10 mouse cellular contexts compared by ENCODE assay signal in genomic region chr6:124719354-124719978, GRCm38 (mm10). TPM values are rescaled to one million over a fixed set of nuclear protein-coding genes. Genes with fewer than 3 reads are reported as not detected.
DNase-seq lines count a peak whose midpoint lies in the region; ATAC-seq and TF ChIP-seq lines count a peak whose summit lies in the region.
"Had no signal": no experiment of that assay in that cellular context is flagged by ENCODE, and none has a peak within 500 bp of the region (broad histone marks: within the 10 kb centered on the region; RNA-seq: fewer than 3 reads in every experiment).

No protein-coding gene starts in this region.

- no peaks in the 10 kb centered on the region for H3K9me3 ChIP-seq in forebrain, embryonic 12.5 days
- no peaks in the 10 kb centered on the region for H3K9me3 ChIP-seq in forebrain, embryonic 11.5 days (ENCODE audit: control insufficient read depth, low read length)
- no peaks in the 10 kb centered on the region for H3K9me3 ChIP-seq in lung, postnatal 0 days (ENCODE audit: low read length)
- H3K9me3 ChIP-seq in intestine, embryonic 16.5 days (ENCODE audit: control insufficient read depth, low read length): no peaks in the 10 kb centered on the region

- no peaks in the 10 kb centered on the region for H3K27me3 ChIP-seq in forebrain, embryonic 12.5 days
- no peaks in the 10 kb centered on the region for H3K27me3 ChIP-seq in forebrain, embryonic 11.5 days (ENCODE audit: control insufficient read depth, insufficient read depth, low read length)
- no peaks in the 10 kb centered on the region for H3K27me3 ChIP-seq in lung, postnatal 0 days (replicated peaks; ENCODE audit: insufficient read depth, low read length)
- no peaks in the 10 kb centered on the region for H3K27me3 ChIP-seq in intestine, embryonic 16.5 days (replicated peaks; ENCODE audit: control insufficient read depth, insufficient read depth, low read length)
- no peaks in the 10 kb centered on the region for H3K27me3 ChIP-seq in small intestine, adult 2 months (ENCODE audit: control insufficient read depth, insufficient read depth, low read length)

- TF ChIP-seq EP300 in lung, postnatal 0 days (IDR thresholded peaks at IDR 0.05): no peak

- DNase-seq in forebrain, embryonic 11.5 days (ENCODE audit: low spot score): no peak
- no peak for DNase-seq in lung, postnatal 0 days (ENCODE audit: low spot score)
- DNase-seq in lung, postnatal 25 days (ENCODE audit: low spot score): no peak
- DNase-seq in embryo, embryonic 10 days (ENCODE audit: low spot score): no peak
- DNase-seq in layer of hippocampus, adult 18-20 months (ENCODE audit: low spot score in 2 of 2): no peak
- DNase-seq: cerebellum, postnatal 10 days; retina, postnatal 1 day had no signal

- H3K36me3 ChIP-seq in forebrain, embryonic 12.5 days (replicated peaks): peaks cover 34% of the 10 kb centered on the region
- H3K36me3 ChIP-seq in forebrain, embryonic 11.5 days (ENCODE audit: control insufficient read depth, insufficient read depth, low read length): peaks cover 5% of the 10 kb centered on the region; the same call in 1 of the 2 replicates
- H3K36me3 ChIP-seq in lung, postnatal 0 days (ENCODE audit: insufficient read depth, low read length): peaks cover 12% of the 10 kb centered on the region; the same call in 1 of the 2 replicates
- H3K36me3 ChIP-seq in intestine, embryonic 16.5 days (ENCODE audit: control insufficient read depth, insufficient read depth, low read length): peaks cover 7% of the 10 kb centered on the region
- peaks cover 26% of the 10 kb centered on the region for H3K36me3 ChIP-seq in small intestine, adult 2 months (ENCODE audit: control insufficient read depth, insufficient read depth, low read length)

- WGBS in forebrain, embryonic 12.5 days: 75% methylated on average over 7 of the region's 7 CpGs
- WGBS in forebrain, embryonic 11.5 days: 79% methylated on average over 7 of the region's 7 CpGs
- 43% methylated on average over 7 of the region's 7 CpGs for whole genome bisulfite sequencing in lung, postnatal 0 days
- WGBS in intestine, embryonic 16.5 days: 51% methylated on average over 7 of the region's 7 CpGs
- WGBS in small intestine, adult 2 months: 19% methylated on average over 7 of the region's 7 CpGs

- H3K4me2 ChIP-seq in forebrain, embryonic 12.5 days: no peak overlapping the region
- H3K4me2 ChIP-seq in forebrain, embryonic 11.5 days (ENCODE audit: low read depth, low read length, severe bottlenecking): no peak overlapping the region
- peak overlapping the region; percentile 58 for H3K4me2 ChIP-seq in lung, postnatal 0 days (replicated peaks; ENCODE audit: low read depth, low read length)
- peak overlapping the region; percentile 49 for H3K4me2 ChIP-seq in intestine, embryonic 16.5 days (ENCODE audit: low read depth, low read length)

- TF ChIP-seq CTCF in lung, postnatal 0 days (IDR thresholded peaks at IDR 0.05): peak; percentile 18; the same call in 1 of the 2 replicates
- TF ChIP-seq CTCF in small intestine, adult 2 months (IDR thresholded peaks at IDR 0.05; ENCODE audit: extremely low read depth, insufficient read length, insufficient replicate concordance, low read depth, low read length): no peak

- no peak for ATAC-seq in forebrain, embryonic 12.5 days (ENCODE audit: low FRiP score)
- ATAC-seq in forebrain, embryonic 11.5 days (replicated peaks; ENCODE audit: low FRiP score): no peak
- ATAC-seq in lung, postnatal 0 days: peak; percentile 21; the same call in 1 of the 2 replicates
- peak; percentile 55 for ATAC-seq in intestine, embryonic 16.5 days

- no peak overlapping the region for H3K4me3 ChIP-seq in forebrain, embryonic 12.5 days (replicated peaks)
- no peak overlapping the region for H3K4me3 ChIP-seq in forebrain, embryonic 11.5 days (ENCODE audit: low read depth, low read length)
- peak overlapping the region; percentile 43 for H3K4me3 ChIP-seq in lung, postnatal 0 days (ENCODE audit: low read depth, low read length)
- H3K4me3 ChIP-seq in intestine, embryonic 16.5 days (ENCODE audit: low read length): peak overlapping the region; percentile 59
- H3K4me3 ChIP-seq in small intestine, adult 2 months (ENCODE audit: low read depth, low read length): peak overlapping the region; percentile 84

- H3K27ac ChIP-seq in forebrain, embryonic 12.5 days: no peak overlapping the region
- H3K27ac ChIP-seq in forebrain, embryonic 11.5 days (ENCODE audit: low read depth, low read length): no peak overlapping the region
- peak overlapping the region; percentile 86 for H3K27ac ChIP-seq in lung, postnatal 0 days (ENCODE audit: low read length)
- H3K27ac ChIP-seq in intestine, embryonic 16.5 days (ENCODE audit: low read length): peak overlapping the region; percentile 93
- H3K27ac ChIP-seq in small intestine, adult 2 months (ENCODE audit: insufficient read depth, low read depth, low read length): peak overlapping the region; percentile 89

- no peak for TF ChIP-seq POLR2A in small intestine, adult 2 months (IDR thresholded peaks at IDR 0.05; ENCODE audit: low read depth, low read length)

- H3K4me1 ChIP-seq in forebrain, embryonic 12.5 days: no peaks in the 10 kb centered on the region
- no peaks in the 10 kb centered on the region for H3K4me1 ChIP-seq in forebrain, embryonic 11.5 days (replicated peaks; ENCODE audit: control insufficient read depth, insufficient read depth, low read length)
- no peaks in the 10 kb centered on the region for H3K4me1 ChIP-seq in lung, postnatal 0 days (ENCODE audit: insufficient read depth, low read depth, low read length)
- H3K4me1 ChIP-seq in intestine, embryonic 16.5 days (ENCODE audit: control insufficient read depth, insufficient read depth, low read length): peaks cover 6% of the 10 kb centered on the region; the same call in 1 of the 2 replicates
- H3K4me1 ChIP-seq in small intestine, adult 2 months (ENCODE audit: control insufficient read depth, insufficient read depth, insufficient read length, low read length): peaks cover 28% of the 10 kb centered on the region

- peak overlapping the region; percentile 40; the same call in 1 of the 2 replicates for H3K9ac ChIP-seq in forebrain, embryonic 12.5 days
- no peak overlapping the region for H3K9ac ChIP-seq in forebrain, embryonic 11.5 days (ENCODE audit: low read length)
- peak overlapping the region; percentile 59 for H3K9ac ChIP-seq in lung, postnatal 0 days (replicated peaks; ENCODE audit: low read depth)
- peak overlapping the region; percentile 80 for H3K9ac ChIP-seq in intestine, embryonic 16.5 days (ENCODE audit: low read depth, low read length)

RNA-seq across cellular contexts. Expression of gene Phb2, which starts 7.3 kb away (rescaled TPM):
- polyA plus RNA-seq in forebrain, embryonic 12.5 days (2016; fragmentation: Nextera tagmentation; extraction: Ambion mirVana): 330 and 338 TPM in 2 replicates
- 376 and 404 TPM in 2 replicates for polyA plus RNA-seq in forebrain, embryonic 11.5 days (2014; fragmentation: Nextera tagmentation; extraction: Ambion mirVana)
- 162 and 169 TPM in 2 replicates for polyA plus RNA-seq in lung, postnatal 0 days (2015; fragmentation: Nextera tagmentation; extraction: Ambion mirVana)
- polyA plus RNA-seq in intestine, embryonic 16.5 days (2015; fragmentation: Nextera tagmentation; extraction: Ambion mirVana): 471 and 489 TPM in 2 replicates
- polyA plus RNA-seq in small intestine, adult 2 months (2012; rRNA removed): 87.7 and 122 TPM in 2 replicates
- 100 to 1,000 TPM; 115 to 123 TPM for total RNA-seq in layer of hippocampus, adult 18-20 months (2021)

RNA-seq across cellular contexts. Expression of gene Emg1, which starts 7.5 kb away (rescaled TPM):
- polyA plus RNA-seq in forebrain, embryonic 12.5 days (2016; fragmentation: Nextera tagmentation; extraction: Ambion mirVana): 194 and 199 TPM in 2 replicates
- 227 and 228 TPM in 2 replicates for polyA plus RNA-seq in forebrain, embryonic 11.5 days (2014; fragmentation: Nextera tagmentation; extraction: Ambion mirVana)
- 83.1 and 86.7 TPM in 2 replicates for polyA plus RNA-seq in lung, postnatal 0 days (2015; fragmentation: Nextera tagmentation; extraction: Ambion mirVana)
- 202 and 222 TPM in 2 replicates for polyA plus RNA-seq in intestine, embryonic 16.5 days (2015; fragmentation: Nextera tagmentation; extraction: Ambion mirVana)
- 26.8 and 34.9 TPM in 2 replicates for polyA plus RNA-seq in small intestine, adult 2 months (2012; rRNA removed)
- 10 to 100 TPM; 52.6 to 58.2 TPM for total RNA-seq in layer of hippocampus, adult 18-20 months (2021)

RNA-seq across cellular contexts. Expression of gene Ptpn6, which starts 19.0 kb away (rescaled TPM):
- polyA plus RNA-seq in forebrain, embryonic 12.5 days (2016; fragmentation: Nextera tagmentation; extraction: Ambion mirVana): 5.4 and 6.1 TPM in 2 replicates
- polyA plus RNA-seq in forebrain, embryonic 11.5 days (2014; fragmentation: Nextera tagmentation; extraction: Ambion mirVana): 4.8 and 4.9 TPM in 2 replicates
- polyA plus RNA-seq in lung, postnatal 0 days (2015; fragmentation: Nextera tagmentation; extraction: Ambion mirVana): 24.0 and 27.8 TPM in 2 replicates
- polyA plus RNA-seq in intestine, embryonic 16.5 days (2015; fragmentation: Nextera tagmentation; extraction: Ambion mirVana): 20.4 and 22.5 TPM in 2 replicates
- 23.0 and 41.0 TPM in 2 replicates for polyA plus RNA-seq in small intestine, adult 2 months (2012; rRNA removed)
- total RNA-seq in layer of hippocampus, adult 18-20 months (2021): 1 to 10 TPM; 4.1 to 4.6 TPM

RNA-seq across cellular contexts. Expression of gene Grcc10, which starts 21.7 kb away (rescaled TPM):
- polyA plus RNA-seq in forebrain, embryonic 12.5 days (2016; fragmentation: Nextera tagmentation; extraction: Ambion mirVana): 550 and 568 TPM in 2 replicates
- polyA plus RNA-seq in forebrain, embryonic 11.5 days (2014; fragmentation: Nextera tagmentation; extraction: Ambion mirVana): 509 and 514 TPM in 2 replicates
- 332 and 367 TPM in 2 replicates for polyA plus RNA-seq in lung, postnatal 0 days (2015; fragmentation: Nextera tagmentation; extraction: Ambion mirVana)
- 309 and 334 TPM in 2 replicates for polyA plus RNA-seq in intestine, embryonic 16.5 days (2015; fragmentation: Nextera tagmentation; extraction: Ambion mirVana)
- polyA plus RNA-seq in small intestine, adult 2 months (2012; rRNA removed): 80.4 and 143 TPM in 2 replicates
- total RNA-seq in layer of hippocampus, adult 18-20 months (2021): 100 to 1,000 TPM; 358 to 368 TPM

RNA-seq across cellular contexts. Expression of gene Gm45234, which starts 36.4 kb away (rescaled TPM):
- not detected in 2 replicates for polyA plus RNA-seq in forebrain, embryonic 12.5 days (2016; fragmentation: Nextera tagmentation; extraction: Ambion mirVana)
- polyA plus RNA-seq in forebrain, embryonic 11.5 days (2014; fragmentation: Nextera tagmentation; extraction: Ambion mirVana): not detected in 2 replicates
- not detected in 2 replicates for polyA plus RNA-seq in lung, postnatal 0 days (2015; fragmentation: Nextera tagmentation; extraction: Ambion mirVana)
- polyA plus RNA-seq in intestine, embryonic 16.5 days (2015; fragmentation: Nextera tagmentation; extraction: Ambion mirVana): not detected in 2 replicates
- not detected in 2 replicates for polyA plus RNA-seq in small intestine, adult 2 months (2012; rRNA removed)
- not detected for total RNA-seq in layer of hippocampus, adult 18-20 months (2021)

Comparison
In these comparisons a context has a peak if more than half of its experiments do, and no peak if none do; other contexts are left out.
1. ATAC-seq: peak in lung, postnatal 0 days (single experiment) and intestine, embryonic 16.5 days (single experiment); none in forebrain, embryonic 12.5 days (single experiment) and forebrain, embryonic 11.5 days (single experiment).
2. H3K27ac ChIP-seq: peak in lung, postnatal 0 days (single experiment), intestine, embryonic 16.5 days (single experiment) and small intestine, adult 2 months (single experiment); none in forebrain, embryonic 12.5 days (single experiment) and forebrain, embryonic 11.5 days (single experiment).
3. H3K4me2 ChIP-seq: peak in lung, postnatal 0 days (single experiment) and intestine, embryonic 16.5 days (single experiment); none in forebrain, embryonic 12.5 days (single experiment) and forebrain, embryonic 11.5 days (single experiment).
4. H3K4me3 ChIP-seq: peak in lung, postnatal 0 days (single experiment), intestine, embryonic 16.5 days (single experiment) and small intestine, adult 2 months (single experiment); none in forebrain, embryonic 12.5 days (single experiment) and forebrain, embryonic 11.5 days (single experiment).